Mouse (Mus musculus) kidney, postnatal 10 days (tissue): Measurements from ENCODE around the gene Rgl1.

Source experiments
- DNase-seq: peaks from one replicate; pipeline ENCODE4 v3.0.0; 2021; ENCODE audit warnings: mixed read lengths

Rgl1 gene

GRCm38 (mm10) chr1:152537186-152537585 is 229.0 kb downstream of the Rgl1 start:
- no peak for DNase-seq

GRCm38 (mm10) chr1:152536416-152537018 is 229.6 kb downstream of the Rgl1 start:
- DNase-seq, result peak; percentile 41

DNA sequence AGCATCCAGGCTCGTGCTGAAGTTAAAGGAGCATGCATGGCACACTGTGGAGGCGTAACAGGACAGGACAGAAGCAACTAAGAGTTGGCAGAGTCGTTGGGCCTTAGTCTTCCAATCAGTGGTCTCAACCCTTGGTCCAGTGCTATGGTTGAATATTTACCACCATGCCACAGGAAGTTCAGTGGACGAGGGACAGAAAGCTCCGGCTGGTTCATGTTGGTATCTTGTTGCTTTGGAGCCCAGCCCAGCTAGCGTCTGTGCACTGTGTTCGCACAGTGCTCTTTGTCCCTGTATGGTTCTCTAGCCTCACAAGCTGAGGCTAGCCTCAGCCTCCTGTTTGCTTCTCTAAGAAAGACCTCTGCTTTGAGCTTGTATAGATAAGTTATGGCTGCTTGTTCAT is 231.6 kb downstream of the Rgl1 start:
- peak; percentile 27 for DNase-seq

DNA sequence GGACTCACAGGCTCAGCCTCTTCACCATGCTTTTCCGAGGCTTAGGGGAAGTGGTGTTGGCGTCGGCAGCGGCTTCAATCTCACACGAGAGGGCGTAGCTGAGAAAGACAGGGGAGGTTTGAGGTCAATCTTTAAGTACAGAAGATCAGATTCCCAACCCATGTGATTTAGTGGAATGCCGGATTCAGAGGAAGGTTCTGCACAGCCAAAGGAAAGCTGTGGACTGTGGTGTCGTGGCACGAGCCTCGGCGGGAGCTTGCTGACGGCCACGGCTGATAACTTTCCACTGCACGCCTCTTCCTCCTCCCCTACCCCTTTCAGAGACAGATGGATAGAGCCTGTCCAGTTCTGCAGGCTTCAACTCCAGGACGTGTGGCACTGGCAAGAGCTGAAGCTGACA is 234.7 kb downstream of the Rgl1 start:
- DNase-seq, result peak; percentile 61

- no peak for DNase-seq
These were observed 237.4 kb downstream of the Rgl1 start for GRCm38 (mm10) chr1:152528778-152529177.

DNA sequence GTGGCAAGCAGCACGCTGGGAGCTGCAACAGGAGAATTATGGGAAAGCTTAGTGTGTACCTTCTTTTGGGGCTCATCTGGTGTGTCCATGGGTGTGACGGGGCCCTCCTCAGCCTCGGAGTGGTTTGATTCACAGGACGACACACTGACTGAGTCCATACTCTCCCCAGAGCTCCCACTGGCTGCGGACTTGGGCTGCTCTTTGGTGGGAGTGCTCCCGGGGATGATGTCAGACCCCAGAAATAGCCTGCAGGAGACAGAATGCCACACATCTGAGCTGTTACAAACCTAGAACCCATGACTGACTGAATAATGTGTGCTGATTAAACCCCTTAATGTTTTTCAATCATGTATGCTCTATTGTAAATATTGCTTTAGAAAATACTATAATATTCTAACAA is 237.9 kb downstream of the Rgl1 start:
- no peak for DNase-seq

DNA sequence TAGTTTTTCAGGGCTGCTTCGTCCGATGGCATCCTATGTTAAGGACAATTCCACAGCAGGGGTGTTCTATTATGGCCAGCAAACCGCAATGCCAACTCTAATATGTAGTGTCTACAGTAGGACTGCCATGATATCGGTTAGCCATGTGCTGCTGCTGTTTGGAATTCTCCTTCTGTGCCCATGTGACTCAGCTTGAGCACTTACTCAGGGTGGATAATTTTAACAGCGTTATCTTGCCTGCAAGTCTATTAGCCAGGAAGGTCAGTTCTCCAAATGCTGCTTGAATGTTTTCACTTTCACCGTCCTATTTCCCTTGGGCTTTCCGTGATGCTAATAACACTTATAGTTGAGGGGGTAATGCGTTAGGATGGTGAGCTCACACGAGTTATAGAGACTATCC is 240.0 kb downstream of the Rgl1 start:
- no peak for DNase-seq

GRCm38 (mm10) chr1:152524987-152525648 is 241.0 kb downstream of the Rgl1 start:
- peak; percentile 81 for DNase-seq

DNA sequence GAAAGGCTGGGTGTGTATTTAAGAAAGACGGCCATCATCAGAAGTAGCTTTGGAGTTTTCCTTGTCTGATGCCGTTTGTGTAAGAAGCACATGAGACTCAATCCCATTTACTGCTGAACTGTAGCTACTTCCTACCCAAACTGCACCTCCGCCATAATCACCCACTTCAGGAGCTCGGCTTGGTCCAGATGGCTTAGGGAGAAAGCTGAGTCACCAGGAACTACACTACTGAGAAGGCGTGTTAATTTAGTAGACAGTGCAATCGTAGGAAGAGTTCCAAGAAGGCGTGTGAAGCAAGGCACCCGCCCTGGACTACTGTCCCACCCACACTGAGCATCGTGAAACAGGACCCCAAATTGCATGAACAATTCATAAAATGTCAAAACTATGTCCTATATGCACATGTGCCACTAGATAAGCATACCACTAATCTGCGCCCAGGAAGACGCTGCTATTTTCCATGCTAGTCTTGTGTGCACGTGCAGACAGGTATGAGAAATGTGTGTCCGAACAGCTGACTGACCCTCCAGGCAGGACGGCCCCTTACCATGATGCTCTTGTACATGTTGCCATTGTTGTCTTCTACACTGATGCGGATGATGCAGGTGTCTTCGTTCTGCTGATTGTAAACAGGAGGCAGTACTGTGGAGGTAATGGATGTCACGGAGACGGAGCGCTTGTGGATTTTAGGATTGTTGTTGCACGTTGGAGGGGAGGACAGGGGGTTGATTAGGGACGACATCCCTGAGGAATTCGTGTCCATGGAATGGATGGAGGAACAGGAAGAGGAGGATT is 241.9 kb downstream of the Rgl1 start:
- DNase-seq, result no peak

- no peak for DNase-seq
These were observed 242.9 kb downstream of the Rgl1 start for GRCm38 (mm10) chr1:152523292-152523691.

DNA sequence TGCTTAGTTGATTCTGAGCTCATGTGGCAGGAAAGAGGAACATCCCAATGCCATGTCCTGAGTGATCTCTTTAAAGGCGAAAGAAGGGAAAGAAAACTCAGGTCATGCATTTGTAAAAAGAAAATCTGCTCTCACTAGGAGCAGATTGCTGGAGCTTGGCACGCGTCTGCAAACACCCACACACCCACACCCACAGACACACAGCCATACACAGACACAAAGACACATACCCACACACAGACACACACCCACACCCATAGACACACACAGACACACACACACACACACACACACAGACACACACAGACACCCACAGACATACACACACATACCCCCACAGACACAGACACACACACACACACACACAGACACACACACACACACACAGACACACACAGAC is 243.9 kb downstream of the Rgl1 start:
- DNase-seq, result no peak

DNA sequence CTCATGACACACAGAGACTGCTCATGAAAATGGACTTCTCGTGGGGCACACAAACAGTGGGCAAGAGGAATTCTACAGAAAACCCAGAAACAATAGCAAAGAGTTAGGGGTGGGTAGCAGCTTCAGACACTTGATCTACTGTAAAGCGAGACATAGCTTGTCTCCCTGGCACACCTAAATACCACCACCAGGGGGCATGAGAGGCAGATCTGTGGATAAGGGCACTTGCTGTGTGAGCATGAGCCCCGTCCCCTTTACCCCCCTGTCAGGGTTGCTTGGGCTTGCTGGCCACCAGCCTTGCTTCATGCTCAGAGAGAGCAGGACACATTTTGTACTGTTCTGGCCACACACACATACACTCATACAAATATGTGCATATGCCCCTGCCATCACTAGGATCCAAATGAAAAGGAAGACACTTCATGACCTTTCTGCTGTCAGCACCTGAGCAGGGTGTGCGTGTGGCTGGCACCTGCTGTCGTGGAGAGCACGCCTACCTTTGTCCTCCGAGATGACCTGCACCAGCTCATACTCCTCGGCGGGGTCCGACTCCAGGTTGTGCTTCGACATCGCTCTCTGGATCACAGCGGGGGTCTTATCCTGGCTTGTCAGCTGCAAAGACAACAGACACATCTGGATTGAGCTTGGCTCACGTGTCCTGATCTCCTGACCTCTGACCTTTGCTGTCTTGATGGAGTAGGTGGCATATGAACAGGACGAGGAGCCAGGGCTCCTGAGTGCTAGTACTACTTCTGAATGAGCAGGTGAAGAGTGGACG is 245.2 kb downstream of the Rgl1 start:
- peak; percentile 83 for DNase-seq

DNA sequence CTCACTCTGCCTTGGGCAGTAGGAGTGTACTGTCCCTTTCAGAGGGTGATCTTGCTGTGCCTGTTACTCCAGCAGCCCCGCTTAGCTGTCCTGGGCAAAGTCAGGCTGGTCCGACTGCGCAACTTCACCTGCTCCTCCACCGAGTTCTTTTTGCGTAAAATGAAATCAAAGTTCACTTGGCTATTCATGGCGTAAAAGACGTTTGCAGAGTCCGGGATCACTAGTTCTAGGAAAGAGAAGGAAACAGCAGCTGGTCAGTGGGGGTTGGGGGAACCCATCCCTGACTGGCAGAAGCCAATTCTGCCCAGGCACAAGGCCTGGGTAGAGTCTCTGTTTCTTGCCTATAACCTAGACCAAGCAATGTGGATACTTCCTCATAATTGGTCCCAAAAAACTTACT is 247.2 kb downstream of the Rgl1 start:
- DNase-seq, result no peak

DNA sequence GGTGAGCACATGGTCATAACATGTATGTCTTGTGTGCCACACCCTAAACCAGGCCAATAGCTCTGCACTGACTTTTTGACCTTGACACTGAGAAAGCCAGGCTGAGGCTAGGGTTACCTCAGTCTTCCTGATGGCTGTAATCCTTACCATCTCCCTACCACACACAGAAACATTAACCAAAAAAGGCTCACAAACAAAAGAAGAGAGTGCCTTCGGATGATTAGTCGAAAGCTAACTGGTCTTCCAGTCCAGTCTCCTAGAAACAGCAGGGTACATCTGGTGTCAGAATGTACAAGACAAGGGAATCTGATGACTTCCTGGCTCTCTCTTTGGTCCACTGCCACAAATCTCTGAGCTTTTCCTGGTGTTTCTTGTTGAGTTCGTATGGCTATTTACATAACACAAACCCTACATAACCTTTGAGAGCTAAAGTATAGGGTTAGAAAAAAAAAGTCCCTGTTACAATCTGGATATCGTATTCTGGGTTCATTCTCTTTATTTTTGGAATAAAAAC is 249.0 kb downstream of the Rgl1 start:
- no peak for DNase-seq

GRCm38 (mm10) chr1:152514256-152514655 is 251.9 kb downstream of the Rgl1 start:
- DNase-seq, result no peak

- DNase-seq, result no peak
These were observed 254.9 kb downstream of the Rgl1 start for GRCm38 (mm10) chr1:152511237-152511636.

DNA sequence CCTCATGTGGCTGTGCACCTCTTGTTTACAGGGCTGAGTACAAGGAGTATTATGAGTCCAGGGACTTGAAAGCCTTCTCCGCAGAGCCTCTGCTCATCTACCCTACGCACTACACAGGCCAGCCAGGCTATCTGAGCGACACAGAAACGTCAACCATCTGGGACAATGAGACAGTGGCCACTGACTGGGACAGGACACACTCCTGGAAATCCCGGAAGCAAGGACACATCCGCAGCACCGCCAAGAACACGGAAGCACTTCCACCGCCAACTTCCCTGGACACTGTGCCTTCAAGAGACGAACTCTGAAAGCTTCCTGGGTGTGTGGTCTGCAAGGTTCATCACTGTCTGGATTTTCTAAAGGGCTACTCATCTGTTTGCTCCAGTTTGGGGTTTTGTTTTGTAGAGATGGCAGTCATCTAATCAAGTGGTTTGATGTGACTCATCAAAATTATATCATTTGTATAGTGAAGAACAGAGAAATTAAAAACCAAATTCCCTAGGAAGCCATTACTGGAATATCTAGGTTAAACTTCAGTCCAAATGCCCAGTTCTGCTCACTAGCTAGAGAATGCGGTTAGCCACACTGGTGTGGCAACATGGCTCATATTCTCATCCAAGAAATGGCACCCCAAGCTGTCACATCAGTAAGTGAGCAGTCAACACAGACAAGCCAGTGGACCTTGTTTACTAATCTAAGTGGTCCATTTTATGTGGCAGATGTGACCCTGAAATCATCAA is 257.5 kb downstream of the Rgl1 start:
- no peak for DNase-seq

- no peak for DNase-seq
These were observed 259.4 kb downstream of the Rgl1 start for GRCm38 (mm10) chr1:152506726-152507125.

- no peak for DNase-seq
These were observed 260.0 kb downstream of the Rgl1 start for GRCm38 (mm10) chr1:152506175-152506574.

- peak; percentile 54 for DNase-seq
These were observed 266.3 kb downstream of the Rgl1 start for GRCm38 (mm10) chr1:152499802-152500201.

GRCm38 (mm10) chr1:152497581-152497980 is 268.6 kb downstream of the Rgl1 start:
- peak; percentile 63 for DNase-seq

- no peak for DNase-seq
These were observed 269.3 kb downstream of the Rgl1 start for GRCm38 (mm10) chr1:152496831-152497230.
